Mouse (Mus musculus) G1E (cell line): ENCODE results near the gene Bpifc. TPM values are rescaled to one million over a fixed set of nuclear protein-coding genes. Genes with fewer than 3 reads are reported as not detected.
A peak's percentile ranks its signal among the peaks of the same experiment; 100 is the strongest.

ENCODE experiments used
- ATAC-seq: 2 replicates; pipeline ENCODE4 v1.8.0; 2016; ENCODE audit warnings: mild to moderate bottlenecking; ENCODE audit not compliant: insufficient number of reproducible peaks, poor library complexity, low FRiP score, severe bottlenecking; ENCODE audit errors: extremely low read depth
- DNase-seq: peaks from one replicate; pipeline ENCODE4 v3.0.0; 2012; ENCODE audit warnings: low spot score
- H3K27me3 ChIP-seq: 2 replicates; pipeline ENCODE4 v1.6.1; 2012; ENCODE audit warnings: mild to moderate bottlenecking, low read length, inconsistent platforms; ENCODE audit not compliant: insufficient read depth
- H3K36me3 ChIP-seq: replicated peaks from 2 replicates; pipeline ENCODE3; 2012; ENCODE audit warnings: mild to moderate bottlenecking, inconsistent platforms
- H3K4me1 ChIP-seq: 2 replicates; pipeline ENCODE4 v1.6.1; 2012; ENCODE audit warnings: low read depth, low read length, inconsistent platforms, mixed read lengths; ENCODE audit not compliant: insufficient read depth
- H3K4me3 ChIP-seq: 2 replicates; pipeline ENCODE4 v1.5.1; 2012; ENCODE audit warnings: low read depth, mild to moderate bottlenecking, inconsistent platforms, low read length, moderate library complexity, mixed read lengths
- H3K9me3 ChIP-seq: replicated peaks from 2 replicates; pipeline ENCODE4 v1.6.1; 2012; ENCODE audit warnings: inconsistent platforms
- CTCF ChIP-seq: IDR thresholded peaks from 2 replicates; pipeline ENCODE4 v1.5.1; 2012; ENCODE audit warnings: low read depth, low read length, inconsistent platforms, mixed read lengths
- GATA1 ChIP-seq: IDR thresholded peaks from 2 replicates; pipeline ENCODE4 v1.6.1; 2012; ENCODE audit warnings: borderline replicate concordance, low read length, inconsistent platforms, mixed read lengths
- GATA2 ChIP-seq: IDR thresholded peaks from 2 replicates; pipeline ENCODE4 v1.6.1; 2012; ENCODE audit warnings: low read depth, low read length, inconsistent platforms, borderline replicate concordance
- POLR2AphosphoS5 ChIP-seq: IDR thresholded peaks from 2 replicates; pipeline ENCODE4 v1.6.1; 2012; ENCODE audit warnings: low read depth, low read length, inconsistent platforms; ENCODE audit not compliant: insufficient replicate concordance
- TAL1 ChIP-seq: conservative IDR thresholded peaks from 2 replicates; pipeline ENCODE4 v1.6.1; 2012; ENCODE audit warnings: low read depth, low read length, inconsistent platforms, mixed read lengths
- polyA plus RNA-seq: library from polyadenylated mRNA; stranded (reverse); fragments of >175 nt; gene quantifications from 2 replicates; pipeline ENCODE4 v1.2.3, GENCODE M21; 2012
- total RNA-seq, 2 experiments: library from RNA; stranded (forward) in 1 of 2; stranded (reverse) in 1 of 2; fragments of 200-1000 nt in 1 of 2; fragments of >200 nt in 1 of 2; fragmentation: Nextera tagmentation in 1 of 2; gene quantifications; 2 replicates each; pipeline ENCODE4 v1.2.3; 2014 to 2017

Gene Bpifc
- total RNA-seq (2014; fragmentation: Nextera tagmentation): not detected in 2 replicates
- not detected in 2 replicates for total RNA-seq (2017)
- polyA plus RNA-seq: not detected in 2 replicates

- H3K4me3 ChIP-seq: no peak within 1 kb of the TSS
- TF ChIP-seq CTCF (no peak), GATA1 (no peak), GATA2 (no peak), POLR2AphosphoS5 (no peak), TAL1 (no peak)
- ATAC-seq: no peak
These were observed at the start of gene Bpifc for GRCm38 (mm10) chr10:86011781-86012180. Gene Bpifc (minus strand): TSS chr10:86011895.

GRCm38 (mm10) chr10:86060267-86060666 is 48.6 kb upstream of the Bpifc start:
- peaks cover 2% of the 10 kb centered on the region; the same call in 1 of the 2 replicates for H3K27me3 ChIP-seq
- H3K9me3 ChIP-seq: no peaks in the 10 kb centered on the region; the same call in 1 of the 2 replicates
- H3K4me3 ChIP-seq: no peak overlapping the region
- no peak for ATAC-seq
- TF ChIP-seq GATA2 (no peak), TAL1 (no peak), CTCF (no peak), POLR2AphosphoS5 (no peak), GATA1 (no peak)
- peaks cover 20% of the 10 kb centered on the region for H3K36me3 ChIP-seq
- peaks cover 52% of the 10 kb centered on the region for H3K4me1 ChIP-seq
- no peak for DNase-seq

More at GRCm38 (mm10) chr10:86011781-86012180, at the start of gene Bpifc:
- no peaks in the 10 kb centered on the region for H3K36me3 ChIP-seq
- no peak for DNase-seq
- peaks cover 34% of the 10 kb centered on the region for H3K27me3 ChIP-seq
- H3K4me1 ChIP-seq: no peaks in the 10 kb centered on the region
- no peaks in the 10 kb centered on the region for H3K9me3 ChIP-seq

- Histone ChIP-seq H3K4me3 (no peak overlapping the region), H3K36me3 (peaks cover 40% of the 10 kb centered on the region)
- TF ChIP-seq GATA2: no peak
- TF ChIP-seq TAL1: no peak
- TF ChIP-seq GATA1: no peak
- no peak for TF ChIP-seq CTCF
- TF ChIP-seq POLR2AphosphoS5: no peak
These were observed 46.0 kb upstream of the Bpifc start for GRCm38 (mm10) chr10:86057712-86058111.

GRCm38 (mm10) chr10:86057286-86057685 is 45.6 kb upstream of the Bpifc start:
- no peak for DNase-seq
- no peak for ATAC-seq
- Histone ChIP-seq H3K9me3 (no peaks in the 10 kb centered on the region; the same call in 1 of the 2 replicates), H3K27me3 (peaks cover under 1% of the 10 kb centered on the region; the same call in 1 of the 2 replicates), H3K4me1 (peaks cover 59% of the 10 kb centered on the region), H3K36me3 (peaks cover 42% of the 10 kb centered on the region), H3K4me3 (no peak overlapping the region)
- TF ChIP-seq GATA1 (no peak), POLR2AphosphoS5 (no peak), GATA2 (no peak), CTCF (no peak), TAL1 (no peak)

More at GRCm38 (mm10) chr10:86057712-86058111, 46.0 kb upstream of the Bpifc start:
- no peaks in the 10 kb centered on the region; the same call in 1 of the 2 replicates for H3K9me3 ChIP-seq
- peaks cover 2% of the 10 kb centered on the region; the same call in 1 of the 2 replicates for H3K27me3 ChIP-seq
- no peak for DNase-seq
- peaks cover 57% of the 10 kb centered on the region for H3K4me1 ChIP-seq
- ATAC-seq: no peak

GRCm38 (mm10) chr10:86056297-86056903 is 44.7 kb upstream of the Bpifc start:
- ATAC-seq (no peak), DNase-seq (no peak)
- TF ChIP-seq GATA1: no peak
- TF ChIP-seq GATA2: no peak
- no peak for TF ChIP-seq TAL1
- TF ChIP-seq CTCF: no peak
- no peak for TF ChIP-seq POLR2AphosphoS5
- peaks cover 51% of the 10 kb centered on the region for H3K36me3 ChIP-seq
- H3K4me3 ChIP-seq: no peak overlapping the region
- no peaks in the 10 kb centered on the region; the same call in 1 of the 2 replicates for H3K9me3 ChIP-seq
- H3K4me1 ChIP-seq: peaks cover 65% of the 10 kb centered on the region
- no peaks in the 10 kb centered on the region for H3K27me3 ChIP-seq

- ATAC-seq (peak; percentile 93), DNase-seq (peak; percentile 74)
- Histone ChIP-seq H3K9me3 (no peaks in the 10 kb centered on the region; the same call in 1 of the 2 replicates), H3K4me3 (peak overlapping the region; percentile 37; the same call in 1 of the 2 replicates), H3K27me3 (no peaks in the 10 kb centered on the region), H3K4me1 (peaks cover 67% of the 10 kb centered on the region), H3K36me3 (peaks cover 85% of the 10 kb centered on the region)
- TF ChIP-seq POLR2AphosphoS5 (no peak), TAL1 (peak; percentile 84)
These were observed 41.3 kb upstream of the Bpifc start for GRCm38 (mm10) chr10:86052818-86053522.
